Mouse (Mus musculus) heart, adult 2 months (tissue): ENCODE measurements around the gene Car10.

Experiments
- CTCF ChIP-seq: fragments of 200-600 bp; IDR thresholded peaks from 2 replicates; pipeline ENCODE4 v1.8.1; 2022; ENCODE audit warnings: antibody characterized with exemption, mild to moderate bottlenecking, moderate library complexity
- POLR2A ChIP-seq: fragments of 200-500 bp; IDR thresholded peaks from 2 replicates; pipeline ENCODE4 v1.6.1; 2011; ENCODE audit warnings: mild to moderate bottlenecking, low read depth, low read length, control low read depth; ENCODE audit not compliant: insufficient read depth

GRCm38 (mm10) chr11:93450535-93450934, 352.7 kb downstream of the Car10 start:
- no peak for TF ChIP-seq POLR2A
- TF ChIP-seq CTCF, result no peak
